Mouse (Mus musculus): ENCODE results near the gene Zfp617. TPM values are rescaled to one million over a fixed set of nuclear protein-coding genes. Genes with fewer than 3 reads are reported as not detected.

Gene Zfp617
- polyA plus RNA-seq, 1 experiment from 2014 or later: 31.7 TPM

Other genes with a start within 250 kb of the Zfp617 start
- gene Unc13a, start 236.9 kb upstream of the Zfp617 start, polyA plus RNA-seq (2015; fragmentation: Nextera tagmentation; extraction: Ambion mirVana): 23.3 and 23.6 TPM in 2 replicates
- 2.9 and 3.3 TPM in 2 replicates for gene Jak3, start 232.3 kb upstream of the Zfp617 start, polyA plus RNA-seq (2015; fragmentation: Nextera tagmentation; extraction: Ambion mirVana)
- 0.54 TPM in 1 of 2 replicates, not detected in the other for gene Insl3, start 219.4 kb upstream of the Zfp617 start, polyA plus RNA-seq (2015; fragmentation: Nextera tagmentation; extraction: Ambion mirVana)
- gene B3gnt3, start 206.8 kb upstream of the Zfp617 start, polyA plus RNA-seq (2015; fragmentation: Nextera tagmentation; extraction: Ambion mirVana): 0.42 and 0.46 TPM in 2 replicates
- 70.9 and 71.7 TPM in 2 replicates for gene Fcho1, start 182.9 kb upstream of the Zfp617 start, polyA plus RNA-seq (2015; fragmentation: Nextera tagmentation; extraction: Ambion mirVana)
- 8.3 and 8.5 TPM in 2 replicates for gene Zfp709, start 26.6 kb upstream of the Zfp617 start, polyA plus RNA-seq (2015; fragmentation: Nextera tagmentation; extraction: Ambion mirVana)
- gene Zfp882, start within 50 bp of the Zfp617 start, polyA plus RNA-seq (2015; fragmentation: Nextera tagmentation; extraction: Ambion mirVana): 16.4 and 17.8 TPM in 2 replicates
- gene Zfp961, start 42.4 kb downstream of the Zfp617 start, polyA plus RNA-seq (2015; fragmentation: Nextera tagmentation; extraction: Ambion mirVana): 20.5 and 21.8 TPM in 2 replicates
- gene Cyp4f18, start 101.0 kb downstream of the Zfp617 start, polyA plus RNA-seq (2015; fragmentation: Nextera tagmentation; extraction: Ambion mirVana): 1.2 TPM in 1 of 2 replicates, not detected in the other
- not detected in 2 replicates for gene Olfr372, start 132.6 kb downstream of the Zfp617 start, polyA plus RNA-seq (2015; fragmentation: Nextera tagmentation; extraction: Ambion mirVana)
- not detected in 2 replicates for gene Olfr373, start 174.5 kb downstream of the Zfp617 start, polyA plus RNA-seq (2015; fragmentation: Nextera tagmentation; extraction: Ambion mirVana)
- gene Olfr374, start 198.4 kb downstream of the Zfp617 start, polyA plus RNA-seq (2015; fragmentation: Nextera tagmentation; extraction: Ambion mirVana): not detected in 2 replicates
- gene Tpm4, start 226.3 kb downstream of the Zfp617 start, polyA plus RNA-seq (2015; fragmentation: Nextera tagmentation; extraction: Ambion mirVana): 221 TPM in 2 replicates

Data from forebrain, embryonic 15.5 days (tissue).